Mouse (Mus musculus) lung, postnatal 10 days (tissue): ENCODE data around the gene Dgkd.
A peak's percentile ranks its signal among the peaks of the same experiment; 100 is the strongest.

Source experiments
- DNase-seq: peaks from one replicate; pipeline ENCODE4 v3.0.0; 2021

Gene Dgkd

DNA sequence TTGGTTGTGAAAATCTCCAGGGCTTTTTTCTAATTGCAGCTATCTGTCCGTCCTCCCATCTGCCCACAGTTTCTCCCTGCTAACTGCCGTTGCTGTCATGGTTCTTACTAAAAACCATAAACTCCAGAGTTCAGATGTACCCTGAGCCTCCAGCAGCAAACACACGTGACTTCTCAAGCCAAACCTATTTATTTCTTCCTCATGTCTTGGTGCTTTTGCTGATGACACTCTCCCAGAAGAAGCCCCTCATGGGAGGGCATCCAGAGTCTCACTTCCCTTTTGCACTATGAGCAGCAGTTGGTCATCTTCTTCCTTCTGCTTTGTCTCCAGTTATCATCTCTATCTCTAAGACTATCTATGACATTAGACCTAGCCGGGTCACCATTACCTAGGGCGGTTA, 3.8 kb upstream of the Dgkd start:
- DNase-seq = no peak

DNA sequence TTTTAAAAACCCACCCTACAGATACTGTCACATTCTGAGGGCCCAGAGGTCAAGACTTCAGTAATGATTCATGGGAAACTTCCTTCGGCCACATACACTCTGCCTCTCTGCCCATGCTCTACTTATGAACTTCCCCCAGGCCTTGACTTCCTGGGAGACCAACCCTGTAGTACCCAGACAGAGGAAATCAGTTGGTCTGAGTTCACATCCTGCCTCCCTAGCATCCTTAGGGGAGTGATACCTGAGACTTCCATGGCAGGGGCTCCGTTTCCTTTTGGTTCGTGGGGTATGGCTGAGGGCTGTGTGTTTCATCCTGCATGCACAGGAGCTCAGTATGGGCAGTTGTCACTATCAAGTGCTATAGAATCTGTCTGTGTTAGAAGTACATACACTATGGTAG, 1.7 kb upstream of the Dgkd start:
- DNase-seq = no peak

DNA sequence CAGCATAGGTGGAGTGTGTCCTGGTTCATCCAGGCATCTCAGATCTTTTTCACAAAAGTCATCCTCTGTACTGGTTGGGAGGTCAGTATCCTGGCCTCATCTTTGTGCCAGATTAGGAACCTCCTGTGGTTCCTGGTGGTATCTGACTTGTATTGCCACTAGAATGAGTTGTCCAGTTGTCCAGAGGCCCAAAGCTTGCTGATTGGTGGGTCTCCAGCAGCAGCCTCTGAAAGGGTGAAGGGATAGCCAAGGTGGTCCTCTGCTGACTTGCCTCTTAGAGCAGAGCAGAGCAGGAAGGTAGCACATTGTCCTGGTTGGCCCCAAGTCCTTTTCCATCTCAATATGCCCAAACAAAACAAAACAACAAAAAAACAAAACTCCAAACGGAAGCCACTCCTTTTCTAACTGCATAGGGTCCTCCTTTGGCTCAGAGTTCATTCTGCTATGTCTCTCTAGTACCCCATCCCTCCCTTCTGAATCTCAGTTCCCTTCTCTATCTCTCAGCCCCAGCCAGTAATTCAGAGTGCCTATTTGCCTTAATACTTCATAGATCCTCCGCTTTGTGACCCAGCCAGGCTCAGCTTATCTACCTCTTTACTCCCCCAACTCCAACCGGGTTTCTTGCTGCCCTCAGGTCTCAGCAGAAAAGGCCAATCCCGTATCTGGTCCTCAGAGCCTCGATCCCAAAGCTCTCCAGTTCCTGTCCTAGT, 851 bp upstream of the Dgkd start:
- DNase-seq = no peak

DNA sequence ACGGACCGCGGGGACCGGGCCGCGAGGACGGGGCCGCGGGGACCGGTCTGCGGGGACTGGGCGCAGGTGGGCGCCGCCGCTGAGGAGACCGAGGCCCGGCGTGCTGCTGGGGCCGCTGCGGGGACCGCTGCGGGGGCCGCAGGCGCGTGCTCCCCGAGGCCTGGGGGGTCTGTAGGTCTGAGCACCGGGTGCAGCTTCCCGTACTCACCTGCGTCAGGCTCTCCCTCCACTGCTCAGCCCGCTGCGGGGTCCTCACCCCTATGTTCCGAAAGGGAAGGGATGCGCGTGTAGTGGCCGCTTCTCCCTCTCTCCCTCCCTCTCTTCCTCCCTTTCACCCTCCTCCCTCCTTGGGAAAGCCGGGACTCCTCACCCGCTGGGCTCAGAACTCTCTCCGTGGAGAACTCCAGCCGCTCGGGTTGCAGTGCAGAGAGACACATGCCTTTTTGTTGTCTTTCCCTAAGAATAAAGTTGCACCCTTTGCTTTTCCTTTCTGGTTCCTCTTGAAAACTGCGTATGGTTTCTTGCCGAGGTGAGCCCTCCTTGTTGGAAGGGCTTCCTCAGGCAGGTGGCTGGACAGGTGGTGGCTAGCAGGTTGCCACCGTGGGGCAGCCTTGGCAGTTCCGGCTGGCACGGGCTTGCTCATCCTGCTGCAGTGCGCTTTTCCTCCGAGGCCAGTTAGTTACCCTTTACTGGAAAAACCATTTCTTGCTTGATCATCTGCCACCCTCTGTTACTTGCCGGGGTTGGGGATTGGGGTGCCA, 694 bp downstream of the Dgkd start:
- DNase-seq = peak; percentile 43

DNA sequence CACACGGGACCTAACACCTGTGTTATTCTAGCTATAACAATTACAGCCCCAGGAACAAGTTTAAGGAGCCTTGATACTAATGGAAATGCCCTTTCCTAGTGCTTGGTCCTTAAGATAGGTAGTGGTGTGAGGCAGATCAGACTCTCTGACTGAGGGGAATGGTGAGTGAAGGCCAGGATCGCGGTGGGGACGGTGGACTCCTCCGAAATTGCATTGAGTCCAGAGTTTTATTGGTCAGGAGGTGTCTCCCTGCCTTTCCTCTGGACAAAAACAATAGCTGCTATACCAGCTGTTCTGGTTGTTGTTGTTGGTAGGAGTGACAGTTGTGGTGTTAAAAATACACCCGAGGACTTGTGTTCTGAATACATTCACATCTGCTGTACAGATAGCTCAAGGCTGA, 1.3 kb downstream of the Dgkd start:
- DNase-seq = no peak

DNA sequence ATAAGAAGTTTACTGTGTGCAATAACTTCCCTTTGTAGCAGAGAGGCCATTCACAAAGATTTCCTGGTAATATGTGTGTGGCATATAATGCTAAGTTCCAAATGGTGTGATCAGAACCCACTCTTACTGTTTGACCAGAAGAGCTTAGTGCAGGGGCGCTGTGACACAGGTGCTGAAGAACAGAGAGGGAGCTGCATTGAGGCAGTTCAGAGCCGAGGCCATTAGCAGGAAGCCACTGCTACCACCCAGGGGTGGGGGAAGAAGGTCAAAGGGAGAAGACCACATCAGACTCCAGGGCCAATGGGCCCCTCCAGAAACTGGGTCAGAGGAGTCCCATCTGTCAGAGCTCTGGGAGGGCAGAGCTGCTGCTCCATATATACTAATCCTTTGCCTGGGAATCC, 1.8 kb downstream of the Dgkd start:
- no peak for DNase-seq

DNA sequence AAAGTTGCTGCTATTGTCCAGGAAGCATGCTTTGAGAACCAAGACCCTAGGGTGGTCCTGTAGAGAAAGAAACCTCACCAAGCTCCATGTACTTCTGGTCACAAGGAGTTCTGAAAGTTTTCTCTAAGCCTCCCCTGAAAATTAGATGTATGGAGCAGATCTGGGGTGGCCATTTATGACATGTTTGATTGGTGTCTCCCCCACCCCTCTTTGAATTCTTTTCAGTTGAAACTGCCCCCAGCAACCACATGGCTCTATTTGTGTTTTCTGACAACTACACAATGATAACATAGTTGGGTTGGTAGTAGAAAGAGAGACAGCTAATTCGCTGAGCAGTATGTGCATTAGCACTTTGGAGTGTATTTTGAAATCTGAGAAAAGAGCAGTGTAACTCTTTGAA, 2.4 kb downstream of the Dgkd start:
- DNase-seq = no peak

DNA sequence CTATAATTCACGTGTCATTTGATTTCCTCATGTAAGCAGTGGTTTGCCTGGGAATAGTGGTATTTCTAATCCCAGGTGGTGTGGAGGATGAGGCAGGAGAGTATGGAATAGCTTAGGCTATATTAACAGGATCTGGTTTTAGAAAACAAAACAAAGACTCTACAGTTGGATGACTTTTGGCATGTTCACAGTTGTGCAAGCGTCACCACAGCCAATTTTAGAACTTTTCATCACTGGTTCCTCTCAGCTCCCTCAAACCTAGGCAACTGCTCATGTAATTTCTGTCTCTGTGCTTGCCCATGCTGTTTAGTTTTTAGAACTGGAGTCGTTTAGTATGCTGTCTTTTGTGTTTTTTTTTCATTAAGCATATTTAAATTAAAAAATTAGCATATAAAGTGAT, 3.7 kb downstream of the Dgkd start:
- DNase-seq = no peak

DNA sequence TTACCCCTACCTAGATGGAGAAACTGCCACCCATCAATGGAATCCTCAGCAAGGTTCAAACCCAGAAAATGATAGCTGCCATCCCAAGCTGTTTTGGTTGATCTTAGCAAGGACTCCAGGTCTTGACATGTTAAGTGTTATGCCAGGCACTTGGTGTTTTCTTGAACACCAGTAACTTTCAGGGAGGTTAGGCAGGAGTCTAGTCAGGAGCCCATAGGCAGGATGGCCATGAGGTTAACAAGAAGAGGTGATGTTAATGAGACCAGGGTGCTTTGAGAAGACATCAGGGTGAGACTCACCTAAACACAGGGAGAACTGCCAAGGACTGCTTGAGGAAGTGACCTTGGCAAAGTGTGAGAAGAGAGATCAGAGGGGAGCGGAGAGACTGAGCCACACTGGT, 4.9 kb downstream of the Dgkd start:
- no peak for DNase-seq

DNA sequence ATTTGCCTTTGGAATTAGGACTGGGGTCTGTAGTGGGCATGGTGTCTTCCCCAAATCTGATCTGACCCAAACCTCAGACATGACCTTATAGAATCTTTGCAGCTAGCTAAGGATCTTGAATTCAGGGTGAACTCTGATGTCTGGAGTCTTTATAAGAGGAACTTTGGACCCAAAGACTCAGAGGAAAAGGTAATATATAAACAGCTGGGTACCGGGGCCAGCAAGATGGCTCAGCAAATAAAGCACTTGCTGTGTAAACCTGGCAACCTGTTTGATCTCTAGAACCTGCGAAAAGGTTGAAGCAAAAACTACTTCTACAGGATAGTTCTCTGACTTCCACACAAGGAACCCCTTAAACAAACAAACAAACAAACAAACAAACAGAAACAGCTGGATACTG, 5.4 kb downstream of the Dgkd start:
- DNase-seq = no peak

DNA sequence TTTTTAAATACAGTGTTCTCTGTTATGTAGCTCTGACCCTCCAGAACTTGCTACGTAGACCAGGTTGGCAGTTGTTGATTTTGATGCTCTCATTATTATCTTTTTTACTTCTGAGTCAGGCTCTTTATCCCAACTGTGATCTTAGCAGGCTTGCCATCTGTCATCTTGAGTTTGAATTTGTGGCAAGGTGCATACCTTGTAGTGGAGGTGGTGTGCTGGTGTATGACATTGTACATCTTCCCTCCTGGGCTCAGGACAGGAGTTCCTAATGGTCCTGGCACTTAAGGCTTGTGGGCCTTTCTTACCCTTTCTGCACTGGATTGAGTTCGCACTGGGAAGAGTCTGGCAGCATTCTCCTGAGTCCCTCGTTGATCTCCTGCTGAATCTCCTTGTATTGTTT, 10.5 kb downstream of the Dgkd start:
- DNase-seq = no peak

DNA sequence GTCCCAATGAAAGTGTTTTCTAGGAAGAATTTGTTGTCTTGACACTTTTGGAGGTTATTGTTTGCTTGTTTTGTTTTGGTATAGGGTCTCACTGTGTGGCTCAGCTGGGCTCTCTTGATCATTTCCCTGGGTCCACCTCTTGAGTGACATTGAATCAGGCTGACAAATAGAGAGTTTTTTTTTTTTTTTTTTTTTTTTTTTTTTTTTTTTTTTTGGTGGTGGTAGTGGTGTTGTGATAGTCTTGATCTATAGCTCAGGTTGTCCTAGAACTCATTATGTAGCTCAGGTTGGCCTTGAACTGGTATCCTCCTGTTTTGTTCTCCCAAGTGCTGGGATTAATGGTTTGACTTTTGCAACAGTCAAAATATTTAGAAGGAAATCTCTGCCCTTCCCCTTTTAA, 11.8 kb downstream of the Dgkd start:
- DNase-seq = no peak

DNA sequence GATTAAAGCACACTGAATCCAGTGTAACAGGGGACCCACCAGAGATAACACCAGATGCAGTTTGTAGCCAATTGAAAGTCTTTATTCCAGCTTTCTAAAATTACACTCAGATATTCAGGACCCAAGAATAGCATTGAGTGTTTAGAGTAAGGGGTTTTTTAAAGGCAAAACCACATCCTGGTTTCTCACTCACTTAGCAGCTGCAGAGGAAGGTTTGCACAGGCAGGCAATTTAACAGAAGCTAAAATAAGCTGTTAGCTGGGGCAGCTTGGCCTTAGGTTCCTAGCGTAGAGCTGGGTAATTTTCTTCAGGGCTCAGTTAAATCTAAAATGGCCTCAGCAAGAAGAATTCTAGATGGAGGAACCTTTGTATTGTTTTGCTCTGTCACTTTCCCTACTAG, 13.6 kb downstream of the Dgkd start:
- no peak for DNase-seq

DNA sequence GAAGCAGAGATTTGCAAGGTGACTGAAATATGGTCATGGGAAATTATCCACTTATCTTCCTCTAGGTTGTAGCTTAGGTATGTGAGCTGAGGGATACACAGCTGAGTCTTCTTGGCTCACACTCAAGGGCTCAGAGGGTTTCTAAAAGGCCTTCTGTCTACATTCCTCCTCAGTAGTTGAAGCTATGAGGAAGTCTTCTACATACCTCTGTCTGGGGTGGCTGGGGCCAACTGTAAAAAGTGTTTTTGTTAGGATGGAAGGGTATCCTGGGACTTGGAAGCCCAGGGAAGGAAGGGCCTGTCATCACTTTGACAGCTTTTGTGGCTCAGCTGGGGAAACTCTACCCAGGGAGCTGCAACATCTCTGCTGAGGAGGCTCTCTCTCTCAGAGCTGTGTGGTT, 18.5 kb downstream of the Dgkd start:
- DNase-seq = no peak

DNA sequence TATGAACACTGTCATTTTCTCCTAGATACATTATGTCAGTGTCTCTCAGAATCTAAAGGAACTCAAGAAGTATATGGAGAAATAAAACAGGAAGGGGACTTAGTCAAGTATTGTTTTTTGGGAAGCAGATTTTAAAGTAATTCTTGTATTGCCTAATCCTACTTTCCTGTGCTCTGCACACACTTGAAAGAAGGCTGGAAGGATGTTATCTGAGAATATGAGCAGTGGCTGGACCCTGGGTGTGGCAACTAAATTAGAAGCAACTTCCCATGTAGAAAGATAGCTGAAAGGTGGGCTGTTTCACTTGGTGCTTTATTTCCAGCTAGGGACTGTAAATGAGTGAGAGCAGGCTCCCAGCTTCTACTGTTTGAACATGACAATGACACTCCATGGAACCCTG, 20.0 kb downstream of the Dgkd start:
- DNase-seq = no peak

DNA sequence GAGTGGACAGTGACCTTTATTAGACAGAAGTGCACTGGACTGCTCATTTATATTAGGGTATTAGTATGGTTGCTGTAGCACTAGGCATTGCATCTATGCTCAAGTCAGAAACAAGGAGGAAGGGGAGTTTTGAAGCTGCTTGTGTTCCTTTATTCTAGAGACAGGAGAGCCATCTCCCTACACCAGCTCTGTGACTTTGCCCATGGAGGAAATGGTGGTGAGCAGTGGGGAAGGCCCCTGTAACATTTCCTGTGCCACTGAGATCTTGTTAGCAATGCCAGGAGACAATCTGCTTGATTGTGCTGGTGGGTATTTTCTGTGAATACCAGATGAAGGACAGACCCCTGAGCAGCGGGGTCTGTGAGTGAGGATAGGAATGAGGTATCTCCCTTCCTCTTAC, 23.0 kb downstream of the Dgkd start:
- DNase-seq = no peak

DNA sequence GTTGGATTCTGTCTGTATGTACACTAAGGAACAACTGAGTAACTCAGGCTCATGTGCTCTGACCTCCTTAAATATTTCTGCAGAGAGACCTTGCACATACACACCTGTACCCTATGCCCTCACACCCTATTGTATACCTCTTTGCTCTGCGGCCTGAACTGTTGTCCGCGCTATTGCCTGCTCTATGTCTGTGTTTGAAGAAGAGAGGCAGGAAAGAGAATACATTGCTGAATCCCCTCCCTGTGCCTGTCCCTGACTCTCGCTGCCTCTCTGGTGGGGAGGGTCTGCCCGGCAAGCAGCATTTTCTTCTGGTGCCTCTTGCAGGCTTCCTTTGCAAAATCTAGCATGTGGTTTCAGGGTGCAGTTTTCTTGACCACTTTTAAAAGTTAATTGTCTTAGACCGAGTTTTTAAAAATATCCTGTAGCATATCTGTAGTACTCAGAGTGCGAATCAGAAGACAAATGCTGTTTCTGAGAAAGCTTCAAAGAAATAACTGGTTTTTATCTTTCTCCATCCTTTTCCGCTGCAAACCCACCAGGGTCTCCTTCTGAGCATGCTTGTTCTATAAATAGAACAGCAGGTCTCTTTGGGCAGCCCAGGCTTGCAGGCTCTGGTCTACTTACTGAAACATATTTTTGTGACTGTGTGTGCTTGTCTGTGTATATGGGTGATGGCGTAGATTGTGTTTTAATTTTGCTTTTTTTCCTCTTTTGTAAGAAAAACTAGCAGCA, 24.6 kb downstream of the Dgkd start:
- DNase-seq = no peak

DNA sequence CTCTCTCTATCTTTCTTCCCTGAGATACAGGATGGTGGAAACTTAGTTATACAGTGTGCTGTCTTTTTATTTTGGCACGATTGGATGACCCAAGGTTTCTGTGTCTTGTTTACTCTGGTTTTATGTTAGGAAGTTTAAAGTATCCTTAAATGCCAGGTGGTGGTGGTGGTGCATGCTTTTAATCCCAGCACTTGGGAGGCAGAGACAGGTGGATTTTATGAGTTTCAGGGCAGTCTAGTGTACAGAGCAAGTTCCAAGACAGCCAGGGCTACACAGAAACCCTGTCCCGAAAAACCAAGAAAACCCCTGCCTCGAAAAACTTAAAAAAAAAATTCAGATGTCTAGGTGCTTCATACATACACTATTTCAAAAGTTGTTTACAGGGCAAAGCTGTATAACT, 25.9 kb downstream of the Dgkd start:
- no peak for DNase-seq

DNA sequence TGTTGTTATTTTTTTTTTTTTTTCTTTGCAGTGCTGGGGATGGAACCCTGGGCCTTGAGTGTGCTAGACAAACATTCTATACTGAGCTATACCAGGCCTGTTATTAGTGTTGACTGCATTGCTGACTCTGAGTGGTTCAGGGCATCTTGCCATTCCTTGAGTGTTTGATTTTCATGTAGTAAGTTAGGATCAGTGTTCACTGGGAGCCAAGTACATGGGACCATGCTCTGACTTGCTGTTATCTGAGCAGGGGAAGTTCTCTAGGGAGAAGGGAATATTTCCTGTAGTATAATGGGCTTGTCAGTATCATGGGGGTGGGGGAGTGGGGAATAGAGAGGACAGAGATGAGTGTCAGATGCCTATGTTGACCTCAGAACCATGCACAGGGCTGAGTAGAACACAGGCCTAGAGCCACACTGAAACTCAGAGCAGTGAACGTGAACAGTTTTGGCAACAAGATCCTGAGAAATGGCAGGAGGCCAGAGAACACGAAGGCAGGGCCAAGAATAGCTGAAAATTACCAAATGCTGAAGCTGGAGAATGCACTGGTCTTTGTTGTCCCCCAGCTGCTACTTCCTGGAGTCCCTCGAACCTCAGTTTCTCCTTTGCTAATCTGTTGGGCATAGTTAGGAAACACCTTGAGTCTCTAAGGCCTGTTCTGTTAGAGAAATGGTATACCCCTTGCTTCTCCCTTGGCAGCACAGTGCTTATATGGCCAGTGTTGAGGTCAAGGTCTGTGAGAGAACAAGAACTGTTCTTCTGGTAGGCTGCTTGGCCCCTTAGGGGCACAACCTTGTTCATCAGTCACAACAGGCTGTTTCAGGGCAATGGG, 26.6 kb downstream of the Dgkd start:
- DNase-seq = peak; percentile 90

DNA sequence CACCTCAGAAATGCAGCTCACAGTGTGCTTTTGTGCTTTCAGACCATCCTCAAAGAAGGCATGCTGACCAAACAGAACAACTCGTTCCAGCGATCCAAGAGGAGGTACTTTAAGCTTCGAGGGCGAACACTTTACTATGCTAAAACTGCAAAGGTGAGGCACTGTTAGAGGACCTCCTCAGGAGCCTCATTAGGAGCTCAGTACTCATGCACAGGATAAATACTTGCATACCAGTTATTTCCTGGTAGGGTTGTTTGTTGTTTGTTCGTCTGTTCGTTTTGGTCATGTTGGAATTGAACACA, 27.2 kb downstream of the Dgkd start:
- DNase-seq = peak; percentile 41

DNA sequence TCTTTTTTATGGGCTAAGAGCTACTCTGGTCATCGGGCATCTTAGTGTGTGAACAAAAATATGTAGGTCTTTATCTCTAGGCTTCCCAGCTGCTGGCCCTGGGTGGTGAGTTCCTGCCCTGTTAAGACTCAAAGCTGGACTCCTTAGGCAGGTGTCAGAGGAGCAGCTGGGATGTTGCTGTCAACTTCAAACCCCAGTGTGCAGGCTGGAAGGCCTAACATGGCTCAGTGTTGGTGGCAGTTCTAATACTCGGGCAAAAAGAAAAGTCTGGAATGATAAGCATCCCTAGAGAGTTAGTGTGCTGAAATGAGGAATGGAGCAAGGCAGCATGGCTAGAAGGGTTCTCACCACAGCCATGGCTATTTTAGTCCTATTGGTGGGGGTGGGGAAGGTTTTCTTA, 27.8 kb downstream of the Dgkd start:
- peak; percentile 25 for DNase-seq

DNA sequence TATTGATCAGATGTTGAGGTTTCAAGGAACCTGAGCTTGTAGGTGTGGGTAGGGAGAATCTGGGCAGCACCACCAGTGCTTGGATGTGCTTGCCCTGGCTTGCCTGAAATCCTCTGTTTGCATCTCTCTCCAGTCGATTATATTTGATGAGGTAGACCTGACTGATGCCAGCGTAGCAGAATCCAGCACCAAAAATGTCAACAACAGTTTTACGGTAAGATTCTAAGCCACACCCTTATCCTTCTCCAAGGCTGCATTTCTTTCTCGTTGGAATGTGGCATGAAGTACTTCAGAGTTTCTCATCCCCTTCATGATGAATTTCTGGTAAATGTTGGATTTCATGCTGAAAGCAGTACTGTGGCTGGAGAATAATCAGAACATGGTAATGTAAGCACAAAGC, 28.6 kb downstream of the Dgkd start:
- no peak for DNase-seq

DNA sequence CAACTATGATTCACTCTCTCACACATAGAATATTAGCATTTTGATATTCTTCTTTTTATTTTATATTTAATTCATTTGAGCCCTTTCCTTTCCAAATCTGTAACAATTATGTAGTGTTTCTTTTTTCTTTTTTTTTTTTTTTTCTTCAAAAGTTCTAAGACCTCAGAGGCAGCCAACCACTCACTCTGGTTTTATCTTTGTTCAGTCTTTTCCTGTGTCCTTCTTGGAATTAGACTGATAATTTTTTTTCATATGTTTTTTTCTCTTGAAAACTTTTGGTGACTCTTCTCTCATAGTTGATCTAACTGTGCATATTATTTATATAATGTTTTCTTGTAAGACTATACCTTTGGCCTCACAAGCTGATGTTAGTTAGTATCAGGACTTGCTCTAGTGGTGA, 29.5 kb downstream of the Dgkd start:
- no peak for DNase-seq

DNA sequence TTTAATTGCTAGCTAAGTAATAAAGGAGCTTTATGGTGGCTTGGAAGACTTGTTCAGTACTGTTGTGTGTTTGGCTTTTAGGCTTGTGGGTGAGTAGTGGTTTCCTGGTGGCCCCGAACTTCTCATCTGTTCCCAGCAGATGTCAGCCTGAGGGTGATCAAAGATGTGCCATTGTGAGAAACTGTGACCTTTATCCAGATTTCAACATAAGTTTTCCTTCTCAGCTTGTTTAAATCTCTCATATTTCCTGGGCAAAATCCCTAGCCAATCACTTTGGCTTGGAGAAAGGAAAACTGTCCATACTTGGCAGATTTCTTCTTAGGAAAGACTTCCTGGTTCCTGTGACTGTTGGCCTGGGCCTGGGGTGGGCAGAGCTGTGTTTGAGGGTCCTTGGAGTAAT, 37.9 kb downstream of the Dgkd start:
- DNase-seq = no peak
